Mouse (Mus musculus) forebrain, postnatal 0 days (tissue): ENCODE data around the gene Mkrn2os. TPM values are rescaled to one million over a fixed set of nuclear protein-coding genes. Genes with fewer than 3 reads are reported as not detected.
"Not testable (repeated sequence)": the region's sequence is repeated elsewhere in the genome, so short reads cannot be mapped to it uniquely, and the experiment has no call there.

Source experiments
- ATAC-seq: fragments of 200-750 bp; cut with Nextera tagmentation; 2 replicates; pipeline ENCODE4 v1.8.0; 2017; ENCODE audit warnings: mild to moderate bottlenecking, moderate library complexity
- DNase-seq: peaks from one replicate; pipeline ENCODE4 v3.0.0-alpha.2; 2015
- H3K27ac ChIP-seq: fragments of 300-500 bp; sonication (generic); 2 replicates; pipeline ENCODE4 v1.5.1; 2014; ENCODE audit warnings: low read depth, mild to moderate bottlenecking, antibody characterized with exemption, low read length, moderate library complexity, mixed read lengths
- H3K27me3 ChIP-seq: fragments of 300-500 bp; sonication (generic); 2 replicates; pipeline ENCODE4 v1.6.1; 2014; ENCODE audit warnings: mild to moderate bottlenecking, low read length, mixed read lengths; ENCODE audit not compliant: insufficient read depth
- H3K36me3 ChIP-seq: fragments of 300-500 bp; sonication (generic); 2 replicates; pipeline ENCODE4 v1.6.1; 2014; ENCODE audit warnings: mild to moderate bottlenecking, moderate library complexity; ENCODE audit not compliant: insufficient read depth
- H3K4me1 ChIP-seq: fragments of 300-500 bp; sonication (generic); 2 replicates; pipeline ENCODE4 v1.6.1; 2014; ENCODE audit warnings: antibody characterized with exemption; ENCODE audit not compliant: insufficient read depth
- H3K4me2 ChIP-seq: fragments of 300-500 bp; sonication (generic); 2 replicates; pipeline ENCODE4 v1.6.1; 2014; ENCODE audit warnings: low read depth, mild to moderate bottlenecking, moderate library complexity
- H3K4me3 ChIP-seq: fragments of 300-500 bp; sonication (generic); 2 replicates; pipeline ENCODE4 v1.5.1; 2014; ENCODE audit warnings: low read depth, low read length, mixed read lengths
- H3K9ac ChIP-seq: fragments of 300-500 bp; sonication (generic); 2 replicates; pipeline ENCODE4 v1.6.1; 2014; ENCODE audit warnings: mild to moderate bottlenecking
- H3K9me3 ChIP-seq: fragments of 300-500 bp; sonication (generic); 2 replicates; pipeline ENCODE4 v1.6.1; 2016; ENCODE audit warnings: low read length
- CTCF ChIP-seq: sonication (generic); IDR thresholded peaks from 2 replicates; pipeline ENCODE4 v1.5.1; 2016; ENCODE audit warnings: antibody characterized with exemption, control low read depth, low read depth
- WGBS: fragments of 180-500 bp; shearing (Covaris S2); extraction: QIAGEN DNeasy Blood & Tissue Kit; methylation state at CpG from one replicate; pipeline ENCODE4 v1.1.7; 2014; 5-methylcytosine and 5-hydroxymethylcytosine counted together
- polyA plus RNA-seq: library from polyadenylated mRNA; unstranded; fragments of >200 nt; fragmentation: Nextera tagmentation; extraction: Ambion mirVana; gene quantifications from 2 replicates; pipeline ENCODE4 v1.2.1, GENCODE M21; 2015
- total RNA-seq: library from RNA; depleted of rRNA; stranded (reverse); fragments of >200 nt; gene quantifications from 2 replicates; pipeline ENCODE4 v1.2.3, GENCODE M21; 2014; rRNA removed

Mkrn2os gene
- total RNA-seq (0.38 TPM in 1 of 2 replicates, not detected in the other), polyA plus RNA-seq (0.34 and 0.35 TPM in 2 replicates)

GRCm38 (mm10) chr6:115592458-115592857 is at the start of gene Mkrn2os:
Gene Mkrn2os, minus strand, starts transcription at chr6:115592576.
- H3K9ac ChIP-seq = no peak within 1 kb of the TSS
- H3K27ac ChIP-seq = no peak within 1 kb of the TSS
- H3K4me1 ChIP-seq = no peaks in the 10 kb centered on the region
- DNase-seq (no peak), ATAC-seq (no peak)
- WGBS = 70% methylated on average over 5 of the region's 5 CpGs
- no peaks in the 10 kb centered on the region for H3K9me3 ChIP-seq
- no peak within 1 kb of the TSS for H3K4me3 ChIP-seq
- TF ChIP-seq CTCF = no peak
- H3K36me3 ChIP-seq = no peaks in the 10 kb centered on the region
- H3K27me3 ChIP-seq = no peaks in the 10 kb centered on the region
- H3K4me2 ChIP-seq = no peak within 1 kb of the TSS

- not testable (repeated sequence) for H3K27ac ChIP-seq, DNase-seq, H3K4me3 ChIP-seq, H3K9me3 ChIP-seq, ATAC-seq, H3K4me2 ChIP-seq, H3K9ac ChIP-seq, H3K4me1 ChIP-seq, H3K27me3 ChIP-seq
- whole genome bisulfite sequencing = 96% methylated on average over 7 of the region's 7 CpGs
- H3K36me3 ChIP-seq = peaks cover 52% of the 10 kb centered on the region
Observed at GRCm38 (mm10) chr6:115638188-115638587, 45.8 kb upstream of the Mkrn2os start.

- peaks cover 66% of the 10 kb centered on the region for H3K36me3 ChIP-seq
- no peaks in the 10 kb centered on the region for H3K27me3 ChIP-seq
- no peaks in the 10 kb centered on the region for H3K4me1 ChIP-seq
- H3K4me3 ChIP-seq = no peak overlapping the region
- 95% methylated on average over 2 of the region's 2 CpGs for WGBS
- no peak overlapping the region for H3K4me2 ChIP-seq
- H3K27ac ChIP-seq = no peak overlapping the region
- ATAC-seq (no peak), DNase-seq (no peak)
- no peaks in the 10 kb centered on the region for H3K9me3 ChIP-seq
- H3K9ac ChIP-seq = no peak overlapping the region
- no peak for TF ChIP-seq CTCF
Observed at GRCm38 (mm10) chr6:115634015-115634414, 41.6 kb upstream of the Mkrn2os start.

- Histone ChIP-seq H3K36me3 (peaks cover 68% of the 10 kb centered on the region), H3K27me3 (no peaks in the 10 kb centered on the region), H3K9me3 (no peaks in the 10 kb centered on the region), H3K4me3 (no peak overlapping the region), H3K4me1 (no peaks in the 10 kb centered on the region), H3K9ac (no peak overlapping the region), H3K27ac (no peak overlapping the region), H3K4me2 (no peak overlapping the region)
- WGBS = 79% methylated on average over 3 of the region's 3 CpGs
- no peak for TF ChIP-seq CTCF
- DNase-seq = no peak
- no peak for ATAC-seq
Observed at GRCm38 (mm10) chr6:115631056-115631795, 38.9 kb upstream of the Mkrn2os start.

GRCm38 (mm10) chr6:115626121-115626520 is 33.7 kb upstream of the Mkrn2os start:
- Histone ChIP-seq H3K9ac (no peak overlapping the region), H3K4me2 (no peak overlapping the region), H3K4me3 (no peak overlapping the region), H3K9me3 (no peaks in the 10 kb centered on the region), H3K4me1 (no peaks in the 10 kb centered on the region), H3K36me3 (peaks cover 73% of the 10 kb centered on the region), H3K27ac (no peak overlapping the region), H3K27me3 (no peaks in the 10 kb centered on the region)
- no peak for TF ChIP-seq CTCF
- 87% methylated on average over 5 of the region's 5 CpGs for WGBS
- no peak for DNase-seq
- ATAC-seq = no peak

GRCm38 (mm10) chr6:115620942-115621341 is 28.6 kb upstream of the Mkrn2os start:
- H3K4me1 ChIP-seq = no peaks in the 10 kb centered on the region
- no peaks in the 10 kb centered on the region for H3K27me3 ChIP-seq
- peaks cover 97% of the 10 kb centered on the region for H3K36me3 ChIP-seq
- no peak overlapping the region for H3K4me3 ChIP-seq
- no peak overlapping the region for H3K4me2 ChIP-seq
- H3K9me3 ChIP-seq = no peaks in the 10 kb centered on the region
- ATAC-seq (no peak), DNase-seq (no peak)
- no peak overlapping the region for H3K9ac ChIP-seq
- TF ChIP-seq CTCF = no peak
- 90% methylated on average over 1 of the region's 1 CpGs for WGBS
- H3K27ac ChIP-seq = no peak overlapping the region

- Histone ChIP-seq H3K27ac (no peak overlapping the region), H3K36me3 (peaks cover 96% of the 10 kb centered on the region), H3K9ac (no peak overlapping the region), H3K9me3 (no peaks in the 10 kb centered on the region), H3K4me1 (no peaks in the 10 kb centered on the region), H3K4me3 (no peak overlapping the region), H3K4me2 (no peak overlapping the region), H3K27me3 (no peaks in the 10 kb centered on the region)
- DNase-seq (no peak), ATAC-seq (no peak)
- no peak for TF ChIP-seq CTCF
- WGBS = 96% methylated on average over 10 of the region's 10 CpGs
Observed at GRCm38 (mm10) chr6:115619818-115620217, 27.4 kb upstream of the Mkrn2os start.
